Mouse (Mus musculus): ENCODE data around the gene Ddx10. TPM values are rescaled to one million over a fixed set of nuclear protein-coding genes. Genes with fewer than 3 reads are reported as not detected.
"Not testable (repeated sequence)": the region's sequence is repeated elsewhere in the genome, so short reads cannot be mapped to it uniquely, and the experiment has no call there.

Gene Ddx10
- total RNA-seq, 1 experiment from 2014 or later, result 43.8 TPM

GRCm38 (mm10) chr9:53208283-53208682 is 39.6 kb downstream of the Ddx10 start:
- no peak for ATAC-seq (ENCODE audit: extremely low read depth, insufficient number of reproducible peaks, low FRiP score, poor library complexity, severe bottlenecking)

GRCm38 (mm10) chr9:53174590-53174989 is 73.3 kb downstream of the Ddx10 start:
- ATAC-seq (ENCODE audit: extremely low read depth, insufficient number of reproducible peaks, low FRiP score, poor library complexity, severe bottlenecking), result no peak

GRCm38 (mm10) chr9:53173258-53173657 is 74.6 kb downstream of the Ddx10 start:
- ATAC-seq (ENCODE audit: extremely low read depth, insufficient number of reproducible peaks, low FRiP score, poor library complexity, severe bottlenecking), result no peak

GRCm38 (mm10) chr9:53144266-53144665 is 103.6 kb downstream of the Ddx10 start:
- ATAC-seq (ENCODE audit: extremely low read depth, insufficient number of reproducible peaks, low FRiP score, poor library complexity, severe bottlenecking), result no peak

GRCm38 (mm10) chr9:53143508-53143907 is 104.3 kb downstream of the Ddx10 start:
- ATAC-seq (ENCODE audit: extremely low read depth, insufficient number of reproducible peaks, low FRiP score, poor library complexity, severe bottlenecking), result no peak

DNA sequence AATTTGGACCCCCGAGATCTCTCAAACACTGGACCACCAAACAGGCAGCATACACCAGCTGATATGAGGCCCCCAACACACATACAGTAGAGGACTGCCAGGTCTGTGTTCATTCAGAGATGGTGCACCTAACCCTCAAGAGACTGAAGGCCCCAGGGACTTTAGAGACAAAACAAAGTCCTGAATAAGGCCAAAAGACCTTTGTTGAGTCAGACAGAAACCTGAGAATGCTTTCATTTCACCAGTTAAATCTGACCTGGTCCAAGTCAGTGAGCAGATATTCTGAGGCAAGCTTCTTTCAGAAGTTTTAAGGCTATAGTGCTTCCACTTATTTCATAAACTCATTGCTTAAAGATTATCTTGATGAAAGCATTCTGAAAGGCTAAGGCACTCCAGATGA is 105.4 kb downstream of the Ddx10 start:
- ATAC-seq (ENCODE audit: extremely low read depth, insufficient number of reproducible peaks, low FRiP score, poor library complexity, severe bottlenecking), result not testable (repeated sequence)

DNA sequence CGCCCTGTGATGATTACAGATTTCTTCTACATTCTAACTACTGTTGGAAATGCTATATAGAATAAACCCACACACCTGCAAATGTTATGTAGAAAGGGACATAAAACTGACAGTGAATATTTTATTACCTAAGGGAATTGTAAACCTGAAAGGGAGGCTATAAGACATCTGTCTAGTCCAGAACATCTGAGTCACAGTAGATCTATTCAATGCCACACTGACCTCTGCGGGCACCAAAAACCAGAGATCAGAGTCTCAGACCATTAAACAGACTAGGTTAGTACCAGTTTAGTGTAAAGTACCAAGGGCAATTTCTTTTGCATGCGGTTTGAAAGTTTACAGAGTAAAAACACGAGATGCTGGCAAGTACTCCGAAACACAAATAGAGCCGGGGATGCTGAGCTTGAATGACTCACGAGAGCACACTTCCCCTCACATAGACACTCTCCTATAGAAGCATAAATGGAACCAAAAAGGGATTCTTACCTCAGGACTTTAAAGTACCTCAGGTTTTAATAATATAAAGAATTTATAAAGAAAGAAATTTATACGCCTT is 107.2 kb downstream of the Ddx10 start:
- ATAC-seq (ENCODE audit: extremely low read depth, insufficient number of reproducible peaks, low FRiP score, poor library complexity, severe bottlenecking), result no peak

GRCm38 (mm10) chr9:53132826-53133225 is 115.0 kb downstream of the Ddx10 start:
- no peak for ATAC-seq (ENCODE audit: extremely low read depth, insufficient number of reproducible peaks, low FRiP score, poor library complexity, severe bottlenecking)

- ATAC-seq (ENCODE audit: extremely low read depth, insufficient number of reproducible peaks, low FRiP score, poor library complexity, severe bottlenecking), result no peak
Observed at GRCm38 (mm10) chr9:53130460-53130859, 117.4 kb downstream of the Ddx10 start.

DNA sequence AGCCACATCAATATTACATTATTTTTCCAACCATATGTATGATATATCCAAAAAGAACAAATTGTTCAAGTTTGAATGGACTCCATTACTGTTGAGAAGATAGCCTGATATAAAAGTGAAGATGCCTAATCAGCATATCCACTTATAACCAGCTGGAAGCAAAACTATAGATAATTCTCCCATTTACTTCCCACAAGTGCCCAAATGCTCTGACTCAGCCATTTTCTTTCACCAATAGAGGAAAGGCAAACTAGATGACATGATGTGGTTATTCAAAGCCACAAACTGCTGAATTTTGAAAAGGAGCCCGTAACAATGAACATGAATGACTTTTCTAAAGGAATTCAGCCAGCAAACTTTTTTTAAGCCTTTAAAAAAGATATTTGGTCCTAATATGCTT is 146.8 kb downstream of the Ddx10 start:
- no peak for ATAC-seq (ENCODE audit: extremely low read depth, insufficient number of reproducible peaks, low FRiP score, poor library complexity, severe bottlenecking)

DNA sequence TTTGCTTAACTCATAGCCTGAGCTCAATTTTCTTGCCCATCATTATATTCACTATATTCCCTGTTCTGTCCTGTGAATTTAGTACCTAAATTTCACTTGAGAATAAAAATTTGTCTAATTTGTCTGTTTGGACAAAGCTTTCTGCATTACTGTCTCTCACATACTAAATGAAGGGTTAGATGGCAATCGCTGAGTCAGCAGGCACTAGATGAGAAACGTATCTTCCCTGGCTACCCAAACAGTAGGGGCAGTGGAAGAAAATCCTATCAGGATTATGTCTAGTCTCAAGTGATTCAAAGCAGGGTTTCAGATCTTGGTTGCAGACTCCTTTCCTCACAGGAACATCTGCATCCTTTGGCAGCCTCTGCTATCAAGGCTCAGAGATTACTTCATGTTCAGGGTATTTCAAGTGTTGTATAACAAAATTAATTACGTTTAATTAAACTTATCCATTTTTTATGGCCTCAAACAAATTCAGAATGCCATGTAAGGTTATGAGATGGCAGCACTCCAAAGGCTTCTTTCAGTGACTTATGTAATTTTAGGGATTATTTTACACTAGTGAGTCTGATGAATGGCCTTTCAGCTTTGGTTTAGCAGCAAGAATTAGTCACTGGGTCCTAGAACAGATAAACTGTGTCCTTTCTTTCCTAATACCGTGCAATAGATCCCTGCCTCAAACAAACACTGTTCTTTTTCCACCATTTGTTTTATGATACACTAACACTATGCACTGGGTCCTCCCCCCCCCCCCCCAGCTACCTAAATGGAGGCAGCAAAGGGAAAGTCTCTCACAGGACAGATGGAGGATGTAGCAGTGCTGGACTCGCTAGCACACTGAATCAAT is 152.3 kb downstream of the Ddx10 start:
- ATAC-seq (ENCODE audit: extremely low read depth, insufficient number of reproducible peaks, low FRiP score, poor library complexity, severe bottlenecking), result no peak

DNA sequence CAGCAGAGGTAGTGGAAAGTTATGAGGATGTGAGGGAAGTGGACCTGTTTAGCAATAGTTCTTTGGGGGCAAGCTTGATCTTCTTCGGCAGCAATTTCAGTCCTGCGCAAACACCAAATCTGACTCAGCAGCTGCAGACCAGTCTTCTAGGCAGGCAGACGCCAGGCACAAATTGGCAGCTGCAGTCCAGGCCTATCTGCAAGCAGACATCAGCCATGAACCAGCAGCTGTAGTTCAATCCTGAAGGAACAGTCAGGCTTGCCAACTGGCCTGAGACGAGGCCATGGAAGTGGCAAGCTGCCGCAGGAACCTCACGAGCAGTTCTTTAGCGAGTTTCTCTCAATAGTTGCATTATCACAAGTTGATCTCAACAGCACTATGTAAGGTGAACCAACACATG is 153.3 kb downstream of the Ddx10 start:
- ATAC-seq (ENCODE audit: extremely low read depth, insufficient number of reproducible peaks, low FRiP score, poor library complexity, severe bottlenecking), result no peak

- ATAC-seq (ENCODE audit: extremely low read depth, insufficient number of reproducible peaks, low FRiP score, poor library complexity, severe bottlenecking), result no peak
Observed at GRCm38 (mm10) chr9:53077626-53078025, 170.2 kb downstream of the Ddx10 start.

- no peak for ATAC-seq (ENCODE audit: extremely low read depth, insufficient number of reproducible peaks, low FRiP score, poor library complexity, severe bottlenecking)
Observed at GRCm38 (mm10) chr9:53075931-53076330, 171.9 kb downstream of the Ddx10 start.

GRCm38 (mm10) chr9:53074443-53074842 is 173.4 kb downstream of the Ddx10 start:
- ATAC-seq (ENCODE audit: extremely low read depth, insufficient number of reproducible peaks, low FRiP score, poor library complexity, severe bottlenecking), result no peak

- ATAC-seq (ENCODE audit: extremely low read depth, insufficient number of reproducible peaks, low FRiP score, poor library complexity, severe bottlenecking), result no peak
Observed at GRCm38 (mm10) chr9:53073576-53074112, 174.2 kb downstream of the Ddx10 start.

- ATAC-seq (ENCODE audit: extremely low read depth, insufficient number of reproducible peaks, low FRiP score, poor library complexity, severe bottlenecking), result no peak
Observed at GRCm38 (mm10) chr9:53072088-53072487, 175.8 kb downstream of the Ddx10 start.

DNA sequence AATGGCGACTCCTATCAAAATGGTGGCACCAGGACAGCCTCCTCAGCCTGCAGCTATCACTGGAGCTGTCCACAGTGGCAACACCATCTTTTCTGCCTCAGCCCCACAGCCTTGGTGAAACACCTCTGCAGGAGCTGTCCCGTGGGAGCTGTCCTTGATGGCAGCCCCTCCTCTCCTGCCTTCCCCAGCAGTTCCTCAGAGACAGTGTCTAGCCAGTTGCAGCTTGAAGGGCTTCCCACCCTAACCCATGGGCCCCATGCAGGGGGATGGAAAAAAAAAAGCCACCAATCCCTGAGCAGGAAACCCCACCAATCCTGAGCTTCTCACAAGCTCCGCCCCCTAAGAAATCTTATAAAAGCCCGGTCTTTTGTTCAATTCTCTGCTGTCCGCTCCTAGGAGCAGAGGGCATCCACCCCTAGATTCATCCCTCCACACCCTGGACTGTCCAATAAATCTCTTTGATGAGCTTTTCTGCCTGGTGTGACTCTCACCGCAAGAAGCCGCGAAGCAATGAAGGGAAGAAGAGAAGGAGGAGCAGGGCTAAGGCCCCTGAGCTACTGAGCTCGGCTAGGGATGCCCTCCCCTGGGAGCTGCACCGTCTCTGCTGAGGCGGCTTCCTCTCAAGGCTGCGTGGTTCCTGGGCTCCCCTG is 176.9 kb downstream of the Ddx10 start:
- no peak for ATAC-seq (ENCODE audit: extremely low read depth, insufficient number of reproducible peaks, low FRiP score, poor library complexity, severe bottlenecking)

GRCm38 (mm10) chr9:53068166-53068565 is 179.7 kb downstream of the Ddx10 start:
- no peak for ATAC-seq (ENCODE audit: extremely low read depth, insufficient number of reproducible peaks, low FRiP score, poor library complexity, severe bottlenecking)

- ATAC-seq (ENCODE audit: extremely low read depth, insufficient number of reproducible peaks, low FRiP score, poor library complexity, severe bottlenecking), result no peak
Observed at GRCm38 (mm10) chr9:53066428-53066827, 181.4 kb downstream of the Ddx10 start.

All from neutrophil, adult 5-6 weeks (primary cell).